Mouse (Mus musculus) hindbrain, embryonic 11.5 days (tissue): ENCODE results near the gene Gm45213. TPM values are rescaled to one million over a fixed set of nuclear protein-coding genes. Genes with fewer than 3 reads are reported as not detected.
A peak's percentile ranks its signal among the peaks of the same experiment; 100 is the strongest.

Source experiments
- ATAC-seq: fragments of 200-750 bp; cut with Nextera tagmentation; 2 replicates; pipeline ENCODE4 v1.8.0; 2017; ENCODE audit warnings: mild to moderate bottlenecking, moderate TSS enrichment, moderate library complexity; ENCODE audit not compliant: low FRiP score
- DNase-seq: peaks from one replicate; pipeline ENCODE4 v3.0.0-alpha.2; 2015; ENCODE audit warnings: low spot score
- H3K27ac ChIP-seq: fragments of 300-500 bp; sonication (generic); 2 replicates; pipeline ENCODE4 v1.5.1; 2014; ENCODE audit warnings: mild to moderate bottlenecking, low read depth, low read length
- H3K27me3 ChIP-seq: fragments of 300-500 bp; sonication (generic); 2 replicates; pipeline ENCODE4 v1.6.1; 2014; ENCODE audit warnings: mild to moderate bottlenecking, low read length, moderate library complexity, mixed read lengths; ENCODE audit not compliant: control insufficient read depth, insufficient read depth
- H3K36me3 ChIP-seq: fragments of 300-500 bp; sonication (generic); 2 replicates; pipeline ENCODE4 v1.6.1; 2014; ENCODE audit warnings: mild to moderate bottlenecking, low read length, moderate library complexity, mixed read lengths; ENCODE audit not compliant: control insufficient read depth, insufficient read depth
- H3K4me1 ChIP-seq: fragments of 300-500 bp; sonication (generic); replicated peaks from 2 replicates; pipeline ENCODE4 v1.6.1; 2014; ENCODE audit warnings: low read length, mixed read lengths; ENCODE audit not compliant: control insufficient read depth, insufficient read depth
- H3K4me2 ChIP-seq: fragments of 300-500 bp; sonication (generic); replicated peaks from 2 replicates; pipeline ENCODE4 v1.6.1; 2014; ENCODE audit warnings: mild to moderate bottlenecking, low read depth, low read length
- H3K4me3 ChIP-seq: fragments of 300-500 bp; sonication (generic); 2 replicates; pipeline ENCODE4 v1.5.1; 2014; ENCODE audit warnings: low read depth, low read length
- H3K9ac ChIP-seq: fragments of 300-500 bp; sonication (generic); 2 replicates; pipeline ENCODE4 v1.6.1; 2014; ENCODE audit warnings: low read depth, low read length
- H3K9me3 ChIP-seq: fragments of 300-500 bp; sonication (generic); 2 replicates; pipeline ENCODE4 v1.6.1; 2016; ENCODE audit warnings: low read length; ENCODE audit not compliant: control insufficient read depth
- WGBS: fragments of 180-500 bp; shearing (Covaris S2); extraction: QIAGEN DNeasy Blood & Tissue Kit; methylation state at CpG from one replicate; pipeline ENCODE4 v1.1.7; 2014; 5-methylcytosine and 5-hydroxymethylcytosine counted together
- polyA plus RNA-seq: library from polyadenylated mRNA; unstranded; fragments of >200 nt; fragmentation: Nextera tagmentation; extraction: Ambion mirVana; gene quantifications from 2 replicates; pipeline ENCODE4 v1.2.1, GENCODE M21; 2014

The Gm45213 gene
- polyA plus RNA-seq, 1 experiment from 2014 or later: not detected

GRCm38 (mm10) chr7:66061057-66061456 is 17.7 kb downstream of the Gm45213 start:
- ATAC-seq (0 out of 2 replicates have a peak, but pooled peaks have one; percentile 10), DNase-seq (no peak)
- Histone ChIP-seq H3K9me3 (no peaks in the 10 kb centered on the region), H3K4me1 (no peaks in the 10 kb centered on the region; the same call in 1 of the 2 replicates), H3K27ac (0 out of 2 replicates have a peak overlapping the region, but pooled peaks have one; percentile 53), H3K36me3 (no peaks in the 10 kb centered on the region), H3K27me3 (no peaks in the 10 kb centered on the region), H3K9ac (peak overlapping the region; percentile 86), H3K4me2 (peak overlapping the region; percentile 75), H3K4me3 (peak overlapping the region; percentile 97)
- WGBS: 3% methylated on average over 14 of the region's 14 CpGs

DNA sequence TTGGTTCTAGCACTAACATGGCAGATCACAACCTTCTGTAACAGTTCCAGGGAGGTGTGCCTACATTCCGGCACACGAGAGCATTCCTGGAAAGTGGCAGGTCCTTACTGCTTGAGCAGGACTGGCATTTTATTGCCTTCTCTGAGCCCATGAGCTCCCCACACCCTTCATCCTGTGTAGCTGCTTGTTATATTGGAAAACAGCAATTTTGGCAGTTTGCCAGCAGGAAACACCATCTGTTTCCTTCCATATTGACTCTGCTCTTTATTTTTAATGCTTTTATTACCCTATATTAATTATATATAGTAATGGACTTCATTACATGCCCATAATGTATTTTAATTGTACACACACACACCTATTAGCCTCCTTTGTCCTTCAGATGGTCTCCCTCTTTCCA is 33.0 kb downstream of the Gm45213 start:
- WGBS: 96% methylated on average over 2 of the region's 2 CpGs
- Histone ChIP-seq H3K27me3 (no peaks in the 10 kb centered on the region), H3K36me3 (0 out of 2 replicates have a peak, but pooled peaks cover 10% of the 10 kb centered on the region), H3K27ac (no peak overlapping the region), H3K9ac (no peak overlapping the region), H3K4me2 (no peak overlapping the region), H3K4me3 (no peak overlapping the region), H3K4me1 (no peaks in the 10 kb centered on the region; the same call in 1 of the 2 replicates), H3K9me3 (no peaks in the 10 kb centered on the region)
- DNase-seq (no peak), ATAC-seq (no peak)

- peak; percentile 100 for ATAC-seq
- Histone ChIP-seq H3K4me1 (no peaks in the 10 kb centered on the region; the same call in 1 of the 2 replicates), H3K27me3 (no peaks in the 10 kb centered on the region), H3K9ac (peak within 1 kb of the TSS; percentile 72), H3K36me3 (0 out of 2 replicates have a peak, but pooled peaks cover 9% of the 10 kb centered on the region), H3K9me3 (no peaks in the 10 kb centered on the region), H3K4me2 (peak within 1 kb of the TSS; percentile 68), H3K4me3 (peak within 1 kb of the TSS; percentile 77), H3K27ac (peak within 1 kb of the TSS; percentile 56)
- DNase-seq: peak; percentile 97
- WGBS: under 1% methylated on average over 65 of the region's 65 CpGs
These were observed 36.2 kb downstream of the Gm45213 start, which contains the start of gene Selenos for GRCm38 (mm10) chr7:66079364-66080230. Selenos (plus strand) TSS chr7:66079649.

- DNase-seq (peak; percentile 11), ATAC-seq (no peak)
- H3K36me3 ChIP-seq: 0 out of 2 replicates have a peak, but pooled peaks cover 5% of the 10 kb centered on the region
- 34% methylated on average over 5 of the region's 5 CpGs for WGBS
- H3K9ac ChIP-seq: peak overlapping the region; percentile 72
- peak overlapping the region; percentile 68 for H3K4me2 ChIP-seq
- no peaks in the 10 kb centered on the region for H3K27me3 ChIP-seq
- H3K4me1 ChIP-seq: no peaks in the 10 kb centered on the region; the same call in 1 of the 2 replicates
- H3K9me3 ChIP-seq: no peaks in the 10 kb centered on the region
- H3K27ac ChIP-seq: no peak overlapping the region
- peak overlapping the region; percentile 77 for H3K4me3 ChIP-seq
These were observed 36.8 kb downstream of the Gm45213 start for GRCm38 (mm10) chr7:66080231-66080613.

GRCm38 (mm10) chr7:66083757-66084156 is 40.4 kb downstream of the Gm45213 start:
- no peaks in the 10 kb centered on the region for H3K27me3 ChIP-seq
- DNase-seq: no peak
- 85% methylated on average over 6 of the region's 6 CpGs for WGBS
- no peak overlapping the region for H3K4me3 ChIP-seq
- H3K9me3 ChIP-seq: no peaks in the 10 kb centered on the region
- no peak overlapping the region for H3K9ac ChIP-seq
- no peak overlapping the region for H3K4me2 ChIP-seq
- no peak overlapping the region for H3K27ac ChIP-seq
- ATAC-seq: no peak
- no peaks in the 10 kb centered on the region; the same call in 1 of the 2 replicates for H3K4me1 ChIP-seq
- peaks cover 13% of the 10 kb centered on the region; the same call in 1 of the 2 replicates for H3K36me3 ChIP-seq

- Histone ChIP-seq H3K4me1 (no peaks in the 10 kb centered on the region; the same call in 1 of the 2 replicates), H3K4me3 (no peak overlapping the region), H3K27me3 (no peaks in the 10 kb centered on the region), H3K36me3 (peaks cover 13% of the 10 kb centered on the region; the same call in 1 of the 2 replicates), H3K9ac (no peak overlapping the region), H3K4me2 (no peak overlapping the region), H3K27ac (no peak overlapping the region), H3K9me3 (no peaks in the 10 kb centered on the region)
- no peak for DNase-seq
- 89% methylated on average over 7 of the region's 7 CpGs for WGBS
- no peak for ATAC-seq
These were observed 41.1 kb downstream of the Gm45213 start for GRCm38 (mm10) chr7:66084546-66084945.

DNA sequence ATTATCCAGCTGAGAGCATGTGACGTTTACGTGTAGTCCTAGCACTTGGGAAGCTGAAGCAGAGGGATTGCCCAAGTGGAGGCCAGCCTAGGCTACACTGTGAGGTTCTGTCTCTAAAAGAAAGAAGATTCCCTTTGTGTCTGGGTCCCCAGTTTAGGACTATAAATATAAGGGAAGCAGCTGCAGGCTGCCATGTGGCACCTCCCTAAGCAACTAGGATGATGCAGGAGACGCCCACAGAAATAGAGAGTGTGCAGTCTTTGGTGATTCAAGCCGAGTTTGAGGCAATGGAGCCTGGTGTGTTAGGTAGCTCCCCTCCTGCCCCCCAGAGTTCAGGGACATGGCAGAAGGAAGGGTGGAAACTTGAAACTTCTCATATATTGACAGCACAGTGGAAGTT is 44.2 kb downstream of the Gm45213 start:
- no peaks in the 10 kb centered on the region for H3K27me3 ChIP-seq
- DNase-seq (no peak), ATAC-seq (no peak)
- H3K27ac ChIP-seq: no peak overlapping the region
- peaks cover 17% of the 10 kb centered on the region; the same call in 1 of the 2 replicates for H3K36me3 ChIP-seq
- no peak overlapping the region for H3K4me2 ChIP-seq
- H3K9ac ChIP-seq: no peak overlapping the region
- H3K4me1 ChIP-seq: no peaks in the 10 kb centered on the region
- H3K4me3 ChIP-seq: no peak overlapping the region
- no peaks in the 10 kb centered on the region for H3K9me3 ChIP-seq
- 91% methylated on average over 4 of the region's 4 CpGs for WGBS

GRCm38 (mm10) chr7:66088077-66088476 is 44.7 kb downstream of the Gm45213 start:
- Histone ChIP-seq H3K9ac (no peak overlapping the region), H3K4me3 (no peak overlapping the region), H3K4me1 (no peaks in the 10 kb centered on the region), H3K27me3 (no peaks in the 10 kb centered on the region), H3K36me3 (peaks cover 17% of the 10 kb centered on the region; the same call in 1 of the 2 replicates), H3K9me3 (no peaks in the 10 kb centered on the region), H3K4me2 (no peak overlapping the region), H3K27ac (no peak overlapping the region)
- ATAC-seq: no peak
- WGBS: 80% methylated on average over 2 of the region's 2 CpGs
- DNase-seq: no peak
